Mouse (Mus musculus) lung, postnatal 10 days (tissue): ENCODE measurements around the gene Gpr18.

ENCODE experiments used
- DNase-seq: peaks from one replicate; pipeline ENCODE4 v3.0.0; 2021

Gpr18 gene

GRCm38 (mm10) chr14:121920511-121921124, 5.0 kb upstream of the Gpr18 start:
- DNase-seq: peak; percentile 67

DNA sequence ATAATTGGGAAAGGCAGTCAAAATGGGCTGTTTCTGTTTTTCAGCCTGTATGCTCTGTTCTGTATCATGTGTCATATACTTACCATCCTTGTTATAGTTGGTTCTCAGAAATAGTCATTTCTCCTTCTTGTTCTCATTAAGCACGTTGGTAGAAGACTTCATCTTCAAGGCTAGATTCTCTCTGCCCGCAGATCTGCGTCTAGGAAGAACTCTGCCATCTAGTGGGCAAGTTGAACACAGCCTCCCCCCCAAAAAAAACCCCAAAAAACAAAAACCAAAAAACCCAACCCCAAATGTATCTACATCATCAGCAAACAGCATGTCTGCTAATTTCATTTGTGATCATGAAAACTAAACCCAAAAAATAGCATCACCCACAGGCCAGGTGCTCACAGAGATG, 4.2 kb upstream of the Gpr18 start:
- DNase-seq: peak; percentile 37

- no peak for DNase-seq
Observed at GRCm38 (mm10) chr14:121918266-121918665, 2.7 kb upstream of the Gpr18 start.

- no peak for DNase-seq
Observed at GRCm38 (mm10) chr14:121916311-121917094, 922 bp upstream of the Gpr18 start.

GRCm38 (mm10) chr14:121915143-121915542, 438 bp downstream of the Gpr18 start:
- DNase-seq: no peak

DNA sequence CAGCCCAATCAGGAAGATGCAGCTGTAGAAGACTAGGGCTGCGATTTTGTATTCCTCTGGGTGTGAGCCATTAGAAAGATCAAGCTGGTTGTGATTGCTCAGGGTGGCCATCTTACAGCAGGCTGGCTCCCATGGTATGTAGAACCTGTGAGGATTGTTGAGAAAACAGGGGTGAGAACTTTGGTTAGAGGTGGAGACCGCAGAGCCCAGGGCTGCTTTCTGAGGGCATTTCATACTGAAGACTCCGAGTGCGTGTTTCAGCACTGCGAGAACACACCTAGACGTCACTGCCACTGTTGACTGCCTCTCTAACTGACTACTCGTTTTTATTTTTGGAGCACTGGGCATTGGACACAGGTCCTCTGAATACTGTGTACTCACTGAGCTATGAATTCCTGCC, 3.1 kb downstream of the Gpr18 start:
- no peak for DNase-seq

DNA sequence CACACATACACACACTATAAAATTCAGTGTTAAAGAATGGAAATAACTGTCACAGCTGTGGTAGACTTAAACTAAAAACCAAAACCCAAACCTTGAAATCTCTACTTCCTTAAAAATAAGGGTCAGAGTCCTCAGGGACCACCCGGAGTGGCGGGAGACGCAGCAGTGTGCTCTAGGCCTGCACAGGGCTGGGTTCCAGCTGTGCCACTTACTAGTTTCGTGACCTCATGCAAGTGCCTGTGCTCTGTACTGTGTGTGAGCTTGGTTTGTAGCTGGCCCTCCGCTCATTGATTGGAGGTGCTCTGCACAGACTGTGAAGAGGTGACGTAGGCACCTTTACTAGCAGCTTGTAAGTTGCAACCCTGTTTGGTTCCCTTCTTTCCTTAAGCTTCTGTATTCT, 5.7 kb downstream of the Gpr18 start:
- no peak for DNase-seq

- DNase-seq: no peak
Observed at GRCm38 (mm10) chr14:121906992-121907681, 8.4 kb downstream of the Gpr18 start.

DNA sequence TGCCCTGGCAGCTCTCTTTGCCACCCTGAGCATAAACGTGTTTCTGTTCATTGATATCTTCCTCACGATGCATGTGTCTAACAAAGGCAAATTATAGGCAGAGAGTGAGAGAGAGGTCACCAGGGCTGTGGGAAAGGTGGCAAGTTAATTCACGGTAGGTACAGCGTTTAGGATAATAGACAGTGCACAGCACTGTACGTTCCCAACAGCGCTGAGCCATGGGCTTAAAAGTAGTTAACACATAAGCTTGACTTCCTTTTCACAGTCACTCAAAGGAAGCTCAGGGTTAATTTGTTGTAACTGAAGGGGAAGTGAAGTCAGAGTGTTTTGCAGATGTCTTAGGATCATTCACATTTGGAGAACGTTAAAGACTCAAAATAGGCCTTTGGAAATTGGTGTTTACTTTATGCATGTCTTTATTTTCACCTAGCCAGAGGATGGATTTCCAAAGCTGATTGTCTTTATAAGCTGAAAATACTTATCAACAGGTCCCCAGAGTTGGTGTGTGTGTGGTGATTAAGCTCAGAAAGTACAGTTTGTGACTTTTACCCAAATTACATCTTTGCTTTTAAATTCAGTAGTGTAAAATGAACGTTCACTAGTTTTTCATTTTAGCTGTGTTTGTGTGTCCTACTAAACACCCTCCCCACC, 9.1 kb downstream of the Gpr18 start:
- DNase-seq: no peak

DNA sequence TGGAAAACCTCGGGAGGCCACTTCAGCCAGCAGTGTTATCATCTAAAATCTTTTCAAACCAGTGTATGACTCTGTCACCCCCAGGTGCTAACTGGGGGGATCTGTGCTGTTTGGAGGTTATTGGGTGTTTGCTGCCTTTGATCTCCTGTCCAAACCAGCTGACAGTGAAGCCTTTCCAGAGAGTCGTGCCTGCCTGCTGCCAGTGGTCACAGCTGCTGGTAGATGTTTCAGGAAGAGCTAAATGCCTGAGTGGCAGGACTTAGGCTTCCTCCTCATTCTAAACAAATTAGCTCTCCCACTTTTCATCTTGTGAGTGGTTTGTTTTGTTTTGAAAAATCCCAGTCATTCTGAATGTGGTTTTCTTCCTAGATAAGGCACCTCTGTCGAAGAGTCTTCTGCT, 10.8 kb downstream of the Gpr18 start:
- DNase-seq: peak; percentile 39

GRCm38 (mm10) chr14:121903381-121903876, 12.2 kb downstream of the Gpr18 start:
- no peak for DNase-seq

DNA sequence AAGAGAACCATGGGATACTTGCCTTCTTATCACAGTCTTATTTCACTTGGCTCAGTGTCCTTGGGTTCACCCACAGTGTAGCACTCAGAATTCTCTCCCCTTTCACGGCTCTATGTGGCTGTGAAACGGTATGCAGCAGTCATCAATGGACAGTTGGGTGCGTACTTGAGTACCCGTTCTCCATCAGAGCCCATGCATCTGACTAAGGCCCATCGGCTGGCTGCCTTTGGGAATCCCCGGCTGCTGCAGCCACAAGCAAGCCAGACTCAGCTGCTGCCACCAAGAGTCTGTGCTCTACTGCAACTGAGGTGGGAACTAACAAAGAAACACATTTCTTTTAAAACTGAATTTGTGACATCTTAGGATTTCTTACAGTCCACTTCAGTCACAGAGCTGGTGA, 14.1 kb downstream of the Gpr18 start:
- no peak for DNase-seq

DNA sequence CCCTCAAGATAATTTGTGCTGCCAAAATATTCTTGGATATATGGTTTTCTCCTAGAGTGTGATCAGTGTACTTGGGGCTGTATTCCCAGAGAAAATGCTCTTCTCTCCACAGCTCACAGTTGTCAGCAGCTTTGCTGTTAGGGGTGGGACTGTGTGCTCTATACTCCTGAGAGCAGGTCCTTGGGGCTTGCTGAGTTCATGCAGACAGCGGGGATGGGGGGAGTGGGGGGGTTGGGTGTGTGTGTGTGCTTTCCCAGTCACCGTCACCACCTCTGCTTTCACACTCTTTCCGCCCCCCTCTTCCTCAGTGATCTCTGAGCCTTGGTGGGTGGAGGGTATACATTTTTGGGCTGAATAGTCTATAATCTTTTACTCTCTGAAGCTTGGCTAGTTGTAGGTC, 16.5 kb downstream of the Gpr18 start:
- no peak for DNase-seq

- DNase-seq: no peak
Observed at GRCm38 (mm10) chr14:121898509-121898908, 17.1 kb downstream of the Gpr18 start.

DNA sequence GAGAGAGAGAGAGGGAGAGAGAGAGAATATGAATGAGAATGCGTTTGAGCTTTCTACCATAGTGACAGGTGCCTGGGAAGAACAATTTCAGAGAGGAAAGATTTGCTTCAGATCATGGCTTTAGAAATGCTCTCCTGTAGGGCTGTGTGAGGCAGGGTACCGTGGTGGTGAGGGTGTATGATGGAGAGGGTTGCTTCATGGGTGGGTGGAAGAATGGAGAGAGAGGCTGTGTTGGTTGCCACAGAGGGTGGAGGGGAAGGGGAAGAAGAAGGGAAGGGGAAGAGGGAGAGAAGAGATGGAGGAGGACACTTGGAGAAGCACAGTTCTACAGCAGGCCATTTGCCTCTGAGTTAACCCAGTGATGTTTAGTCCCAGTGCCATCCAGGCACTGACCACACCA, 17.8 kb downstream of the Gpr18 start:
- no peak for DNase-seq

- DNase-seq: no peak
Observed at GRCm38 (mm10) chr14:121896126-121897090, 19.2 kb downstream of the Gpr18 start.

- DNase-seq: no peak
Observed at GRCm38 (mm10) chr14:121895316-121895715, 20.3 kb downstream of the Gpr18 start.

GRCm38 (mm10) chr14:121894511-121895135, 21.0 kb downstream of the Gpr18 start:
- no peak for DNase-seq

- no peak for DNase-seq
Observed at GRCm38 (mm10) chr14:121893747-121894146, 21.8 kb downstream of the Gpr18 start.

DNA sequence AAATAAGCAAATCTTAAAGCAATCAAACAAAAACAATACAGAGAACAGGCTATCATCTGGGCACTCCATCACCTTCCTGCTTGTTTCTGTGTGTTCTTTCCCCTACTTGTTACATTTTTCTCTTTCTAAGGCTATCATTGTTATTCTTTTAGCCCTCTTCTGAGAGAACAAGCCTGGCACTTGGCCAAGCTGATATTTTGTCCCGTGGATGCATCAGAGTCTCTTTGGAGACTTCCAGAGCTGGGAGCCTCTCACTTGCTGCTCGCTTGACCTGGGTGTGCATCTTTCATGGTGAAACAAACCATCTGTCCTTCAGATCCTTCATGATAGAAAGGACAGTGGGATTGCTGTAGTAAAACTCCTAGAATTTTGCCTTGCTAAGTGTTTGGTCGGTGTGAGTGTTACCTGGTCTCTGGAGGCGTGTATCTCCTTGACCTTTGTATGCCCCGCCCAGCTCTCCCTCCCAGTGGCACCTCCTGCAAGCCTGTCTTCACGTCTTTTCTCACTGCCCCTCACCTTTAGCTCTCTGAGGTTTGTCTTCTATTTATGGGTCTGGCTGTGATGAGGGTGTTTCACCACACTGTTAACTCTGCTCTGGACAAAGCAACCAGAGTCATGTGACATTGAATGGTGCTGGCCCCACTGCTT, 31.3 kb downstream of the Gpr18 start:
- DNase-seq: peak; percentile 60

DNA sequence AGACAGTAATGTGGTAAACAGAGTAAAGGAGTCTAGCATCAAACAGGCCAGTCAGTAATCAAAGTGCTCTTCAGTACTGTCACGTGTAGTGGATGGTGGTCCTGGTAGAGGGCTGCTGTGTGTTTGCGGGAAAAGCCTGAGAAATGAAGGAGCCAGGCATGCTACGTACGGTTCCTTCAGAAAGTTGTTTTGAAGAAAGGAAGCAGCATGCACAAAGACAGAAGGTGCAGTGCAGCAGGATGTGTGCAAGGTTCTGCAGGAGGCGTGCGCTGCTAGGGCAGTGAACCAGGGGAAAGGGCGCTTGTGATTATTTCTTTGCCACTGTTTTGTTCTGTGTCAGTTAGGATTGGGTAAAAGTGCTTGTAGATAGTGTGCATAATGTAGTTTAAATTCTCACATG, 34.4 kb downstream of the Gpr18 start:
- DNase-seq: no peak
